Mouse (Mus musculus) midbrain, embryonic 10.5 days (tissue): ENCODE data around the gene Wdfy4. TPM values are rescaled to one million over a fixed set of nuclear protein-coding genes. Genes with fewer than 3 reads are reported as not detected.

ENCODE experiments used
- DNase-seq: peaks from one replicate; pipeline ENCODE4 v3.0.0-alpha.2; 2017; ENCODE audit warnings: low spot score
- H3K27ac ChIP-seq: fragments of 300-500 bp; sonication (generic); replicated peaks from 2 replicates; pipeline ENCODE4 v1.5.1; 2016; ENCODE audit warnings: mild to moderate bottlenecking
- H3K27me3 ChIP-seq: fragments of 300-500 bp; sonication (generic); 2 replicates; pipeline ENCODE4 v1.6.1; 2016; ENCODE audit warnings: low read depth, mild to moderate bottlenecking; ENCODE audit not compliant: poor library complexity, severe bottlenecking
- H3K36me3 ChIP-seq: fragments of 300-500 bp; sonication (generic); 2 replicates; pipeline ENCODE4 v1.6.1; 2016; ENCODE audit warnings: mild to moderate bottlenecking, moderate library complexity
- H3K4me1 ChIP-seq: fragments of 300-500 bp; sonication (generic); 2 replicates; pipeline ENCODE4 v1.6.1; 2016
- H3K4me3 ChIP-seq: fragments of 300-500 bp; sonication (generic); 2 replicates; pipeline ENCODE4 v1.5.1; 2016; ENCODE audit warnings: mild to moderate bottlenecking, moderate library complexity
- H3K9me3 ChIP-seq: fragments of 300-500 bp; sonication (generic); replicated peaks from 2 replicates; pipeline ENCODE4 v1.6.1; 2016; ENCODE audit warnings: mild to moderate bottlenecking
- WGBS: fragments of 180-500 bp; shearing (Covaris S2); methylation state at CpG from one replicate; pipeline ENCODE4 v1.1.7; 2016; 5-methylcytosine and 5-hydroxymethylcytosine counted together
- polyA plus RNA-seq: library from polyadenylated mRNA; unstranded; fragments of >200 nt; fragmentation: Nextera tagmentation; extraction: Ambion mirVana; gene quantifications from 2 replicates; pipeline ENCODE4 v1.2.1, GENCODE M21; 2016

Wdfy4 gene
- polyA plus RNA-seq, 1 experiment from 2014 or later = 0.42 TPM

- Histone ChIP-seq H3K9me3 (no peaks in the 10 kb centered on the region), H3K4me3 (no peak overlapping the region), H3K4me1 (no peaks in the 10 kb centered on the region), H3K36me3 (no peaks in the 10 kb centered on the region), H3K27me3 (no peaks in the 10 kb centered on the region), H3K27ac (no peak overlapping the region)
- no peak for DNase-seq
- 90% methylated on average over 10 of the region's 10 CpGs for WGBS
Measured at GRCm38 (mm10) chr14:32931709-32932108, 253.6 kb downstream of the Wdfy4 start.

GRCm38 (mm10) chr14:32923871-32924270 is 261.4 kb downstream of the Wdfy4 start:
- H3K27ac ChIP-seq = no peak overlapping the region
- H3K4me1 ChIP-seq = no peaks in the 10 kb centered on the region
- H3K27me3 ChIP-seq = no peaks in the 10 kb centered on the region
- no peak overlapping the region for H3K4me3 ChIP-seq
- 89% methylated on average over 9 of the region's 9 CpGs for WGBS
- no peak for DNase-seq
- no peaks in the 10 kb centered on the region for H3K36me3 ChIP-seq
- H3K9me3 ChIP-seq = no peaks in the 10 kb centered on the region

DNA sequence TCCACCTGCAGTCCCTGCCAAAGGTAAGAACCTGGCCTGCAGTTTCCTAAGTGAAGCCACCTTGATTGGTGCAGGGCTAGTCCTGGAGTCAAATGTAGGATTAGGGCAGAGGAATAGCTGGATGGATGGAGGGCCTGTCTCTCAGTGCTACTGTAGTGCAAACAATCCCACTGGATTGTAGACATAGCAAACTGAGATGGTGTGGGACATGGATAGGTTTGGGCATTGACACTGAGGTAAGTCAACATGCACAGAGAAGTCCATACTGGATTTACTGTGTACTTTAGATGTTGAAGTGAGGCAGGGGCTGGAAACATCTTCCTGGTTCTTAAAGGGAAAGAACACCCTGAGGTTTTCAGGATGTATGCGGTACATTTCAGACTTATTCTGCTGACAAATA is 267.4 kb downstream of the Wdfy4 start:
- H3K9me3 ChIP-seq = no peaks in the 10 kb centered on the region
- H3K36me3 ChIP-seq = no peaks in the 10 kb centered on the region
- H3K27me3 ChIP-seq = no peaks in the 10 kb centered on the region
- DNase-seq = no peak
- 91% methylated on average over 1 of the region's 1 CpGs for WGBS
- no peak overlapping the region for H3K27ac ChIP-seq
- no peak overlapping the region for H3K4me3 ChIP-seq
- H3K4me1 ChIP-seq = peaks cover 4% of the 10 kb centered on the region; the same call in 1 of the 2 replicates

DNA sequence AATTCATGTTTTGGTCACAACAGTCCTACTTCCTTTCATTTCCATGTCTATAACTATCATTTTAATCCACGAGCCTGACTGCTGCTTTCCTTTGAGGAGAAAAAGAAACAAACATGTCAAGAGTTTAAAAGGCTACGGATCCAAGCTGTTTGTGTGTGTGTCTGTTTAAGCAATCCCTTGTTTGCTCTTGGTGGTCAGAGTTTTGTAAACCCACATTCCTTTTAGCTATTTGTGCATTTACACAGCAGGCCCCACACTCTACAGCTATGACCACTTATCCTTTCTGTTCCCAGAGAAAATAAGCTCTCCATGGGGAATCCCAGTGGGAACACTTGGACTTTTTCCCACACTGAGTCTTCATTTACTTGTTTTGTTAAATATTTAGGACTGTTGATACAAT is 269.9 kb downstream of the Wdfy4 start:
- 58% methylated on average over 2 of the region's 2 CpGs for WGBS
- Histone ChIP-seq H3K36me3 (no peaks in the 10 kb centered on the region), H3K4me3 (no peak overlapping the region), H3K4me1 (peaks cover 4% of the 10 kb centered on the region; the same call in 1 of the 2 replicates), H3K27ac (no peak overlapping the region), H3K9me3 (no peaks in the 10 kb centered on the region), H3K27me3 (no peaks in the 10 kb centered on the region)
- no peak for DNase-seq

DNA sequence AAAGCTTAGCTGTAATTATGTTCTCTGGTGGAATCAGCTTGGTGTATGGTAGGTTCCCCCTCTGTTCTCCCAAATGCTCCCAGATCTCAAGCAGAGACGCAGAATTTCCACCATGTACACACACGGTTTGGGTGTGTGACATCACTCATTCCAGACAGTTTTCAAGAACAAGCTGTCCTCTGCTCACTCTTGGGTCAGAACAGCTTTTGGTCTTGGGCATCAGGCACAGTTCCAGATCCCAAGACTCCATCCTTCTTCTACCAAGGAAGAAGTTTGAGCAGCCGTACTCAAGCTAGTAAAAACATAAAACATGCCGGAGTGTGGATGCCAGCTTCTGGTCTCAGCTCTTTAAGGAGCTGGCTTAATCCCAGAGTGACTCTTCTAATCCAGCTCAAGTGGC is 274.1 kb downstream of the Wdfy4 start:
- H3K9me3 ChIP-seq = no peaks in the 10 kb centered on the region
- H3K36me3 ChIP-seq = no peaks in the 10 kb centered on the region
- H3K4me1 ChIP-seq = peaks cover 4% of the 10 kb centered on the region; the same call in 1 of the 2 replicates
- no peaks in the 10 kb centered on the region for H3K27me3 ChIP-seq
- no peak overlapping the region for H3K4me3 ChIP-seq
- WGBS = 94% methylated on average over 4 of the region's 4 CpGs
- H3K27ac ChIP-seq = no peak overlapping the region
- no peak for DNase-seq

Other genes with a start within 250 kb of the Wdfy4 start
- gene Lrrc18, start 194.1 kb downstream of the Wdfy4 start, polyA plus RNA-seq = 0.43 and 0.47 TPM in 2 replicates
- 2.0 and 2.1 TPM in 2 replicates for gene Arhgap22, start 28.5 kb upstream of the Wdfy4 start, polyA plus RNA-seq